Mouse (Mus musculus): ENCODE data around the gene Acoxl. TPM values are rescaled to one million over a fixed set of nuclear protein-coding genes. Genes with fewer than 3 reads are reported as not detected.

Gene Acoxl
- polyA plus RNA-seq, 1 experiment from 2014 or later, result 1.6 TPM

- H3K27me3 ChIP-seq (ENCODE audit: control insufficient read depth, insufficient read depth, low read length), result no peaks in the 10 kb centered on the region
- H3K4me2 ChIP-seq (replicated peaks; ENCODE audit: low read depth, low read length), result no peak overlapping the region
- no peak for ATAC-seq (ENCODE audit: low FRiP score, low TSS enrichment)
- no peak overlapping the region for H3K27ac ChIP-seq (ENCODE audit: low read depth, low read length)
- H3K9ac ChIP-seq (ENCODE audit: low read depth, low read length), result no peak overlapping the region
- H3K36me3 ChIP-seq (ENCODE audit: control insufficient read depth, insufficient read depth, low read length), result no peaks in the 10 kb centered on the region
- H3K4me3 ChIP-seq (ENCODE audit: low read length), result no peak overlapping the region
- WGBS, result 79% methylated on average over 2 of the region's 2 CpGs
- no peaks in the 10 kb centered on the region for H3K4me1 ChIP-seq (ENCODE audit: control insufficient read depth, insufficient read depth, low read length)
- no peaks in the 10 kb centered on the region for H3K9me3 ChIP-seq (ENCODE audit: control insufficient read depth, low read length)
These were observed 185.2 kb downstream of the Acoxl start for GRCm38 (mm10) chr2:128023855-128024254.

GRCm38 (mm10) chr2:128027696-128028095 lies 189.0 kb downstream of the Acoxl start:
- Histone ChIP-seq H3K9me3 (ENCODE audit: control insufficient read depth, low read length) (no peaks in the 10 kb centered on the region), H3K36me3 (ENCODE audit: control insufficient read depth, insufficient read depth, low read length) (no peaks in the 10 kb centered on the region), H3K27me3 (ENCODE audit: control insufficient read depth, insufficient read depth, low read length) (no peaks in the 10 kb centered on the region), H3K27ac (ENCODE audit: low read depth, low read length) (no peak overlapping the region), H3K9ac (ENCODE audit: low read depth, low read length) (no peak overlapping the region), H3K4me3 (ENCODE audit: low read length) (no peak overlapping the region), H3K4me1 (ENCODE audit: control insufficient read depth, insufficient read depth, low read length) (no peaks in the 10 kb centered on the region), H3K4me2 (replicated peaks; ENCODE audit: low read depth, low read length) (no peak overlapping the region)
- no peak for ATAC-seq (ENCODE audit: low FRiP score, low TSS enrichment)
- 68% methylated on average over 12 of the region's 12 CpGs for WGBS

GRCm38 (mm10) chr2:128029968-128030367 lies 191.3 kb downstream of the Acoxl start:
- H3K27me3 ChIP-seq (ENCODE audit: control insufficient read depth, insufficient read depth, low read length), result no peaks in the 10 kb centered on the region
- no peak overlapping the region for H3K9ac ChIP-seq (ENCODE audit: low read depth, low read length)
- ATAC-seq (ENCODE audit: low FRiP score, low TSS enrichment), result no peak
- no peak overlapping the region for H3K4me3 ChIP-seq (ENCODE audit: low read length)
- no peaks in the 10 kb centered on the region for H3K9me3 ChIP-seq (ENCODE audit: control insufficient read depth, low read length)
- WGBS, result 69% methylated on average over 2 of the region's 2 CpGs
- H3K27ac ChIP-seq (ENCODE audit: low read depth, low read length), result no peak overlapping the region
- H3K4me1 ChIP-seq (ENCODE audit: control insufficient read depth, insufficient read depth, low read length), result no peaks in the 10 kb centered on the region
- no peaks in the 10 kb centered on the region for H3K36me3 ChIP-seq (ENCODE audit: control insufficient read depth, insufficient read depth, low read length)
- no peak overlapping the region for H3K4me2 ChIP-seq (replicated peaks; ENCODE audit: low read depth, low read length)

- Histone ChIP-seq H3K4me3 (ENCODE audit: low read length) (no peak overlapping the region), H3K36me3 (ENCODE audit: control insufficient read depth, insufficient read depth, low read length) (no peaks in the 10 kb centered on the region), H3K9me3 (ENCODE audit: control insufficient read depth, low read length) (no peaks in the 10 kb centered on the region), H3K27me3 (ENCODE audit: control insufficient read depth, insufficient read depth, low read length) (no peaks in the 10 kb centered on the region), H3K4me2 (replicated peaks; ENCODE audit: low read depth, low read length) (no peak overlapping the region), H3K27ac (ENCODE audit: low read depth, low read length) (no peak overlapping the region), H3K9ac (ENCODE audit: low read depth, low read length) (no peak overlapping the region), H3K4me1 (ENCODE audit: control insufficient read depth, insufficient read depth, low read length) (no peaks in the 10 kb centered on the region)
- WGBS, result 7% methylated on average over 4 of the region's 4 CpGs
- no peak for ATAC-seq (ENCODE audit: low FRiP score, low TSS enrichment)
These were observed 193.4 kb downstream of the Acoxl start for GRCm38 (mm10) chr2:128032111-128032510.

- Histone ChIP-seq H3K27ac (ENCODE audit: low read depth, low read length) (no peak overlapping the region), H3K27me3 (ENCODE audit: control insufficient read depth, insufficient read depth, low read length) (no peaks in the 10 kb centered on the region), H3K4me3 (ENCODE audit: low read length) (no peak overlapping the region), H3K9me3 (ENCODE audit: control insufficient read depth, low read length) (no peaks in the 10 kb centered on the region), H3K36me3 (ENCODE audit: control insufficient read depth, insufficient read depth, low read length) (no peaks in the 10 kb centered on the region), H3K4me2 (replicated peaks; ENCODE audit: low read depth, low read length) (no peak overlapping the region), H3K9ac (ENCODE audit: low read depth, low read length) (no peak overlapping the region), H3K4me1 (ENCODE audit: control insufficient read depth, insufficient read depth, low read length) (no peaks in the 10 kb centered on the region)
- WGBS, result 59% methylated on average over 3 of the region's 3 CpGs
- ATAC-seq (ENCODE audit: low FRiP score, low TSS enrichment), result no peak
These were observed 194.8 kb downstream of the Acoxl start for GRCm38 (mm10) chr2:128033503-128033902.

- H3K4me1 ChIP-seq (ENCODE audit: control insufficient read depth, insufficient read depth, low read length), result no peaks in the 10 kb centered on the region
- ATAC-seq (ENCODE audit: low FRiP score, low TSS enrichment), result no peak
- no peaks in the 10 kb centered on the region for H3K27me3 ChIP-seq (ENCODE audit: control insufficient read depth, insufficient read depth, low read length)
- H3K4me3 ChIP-seq (ENCODE audit: low read length), result no peak overlapping the region
- H3K36me3 ChIP-seq (ENCODE audit: control insufficient read depth, insufficient read depth, low read length), result no peaks in the 10 kb centered on the region
- no peak overlapping the region for H3K27ac ChIP-seq (ENCODE audit: low read depth, low read length)
- no peak overlapping the region for H3K9ac ChIP-seq (ENCODE audit: low read depth, low read length)
- WGBS, result 93% methylated on average over 9 of the region's 9 CpGs
- no peak overlapping the region for H3K4me2 ChIP-seq (replicated peaks; ENCODE audit: low read depth, low read length)
- H3K9me3 ChIP-seq (ENCODE audit: control insufficient read depth, low read length), result no peaks in the 10 kb centered on the region
These were observed 195.5 kb downstream of the Acoxl start for GRCm38 (mm10) chr2:128034066-128034665.

DNA sequence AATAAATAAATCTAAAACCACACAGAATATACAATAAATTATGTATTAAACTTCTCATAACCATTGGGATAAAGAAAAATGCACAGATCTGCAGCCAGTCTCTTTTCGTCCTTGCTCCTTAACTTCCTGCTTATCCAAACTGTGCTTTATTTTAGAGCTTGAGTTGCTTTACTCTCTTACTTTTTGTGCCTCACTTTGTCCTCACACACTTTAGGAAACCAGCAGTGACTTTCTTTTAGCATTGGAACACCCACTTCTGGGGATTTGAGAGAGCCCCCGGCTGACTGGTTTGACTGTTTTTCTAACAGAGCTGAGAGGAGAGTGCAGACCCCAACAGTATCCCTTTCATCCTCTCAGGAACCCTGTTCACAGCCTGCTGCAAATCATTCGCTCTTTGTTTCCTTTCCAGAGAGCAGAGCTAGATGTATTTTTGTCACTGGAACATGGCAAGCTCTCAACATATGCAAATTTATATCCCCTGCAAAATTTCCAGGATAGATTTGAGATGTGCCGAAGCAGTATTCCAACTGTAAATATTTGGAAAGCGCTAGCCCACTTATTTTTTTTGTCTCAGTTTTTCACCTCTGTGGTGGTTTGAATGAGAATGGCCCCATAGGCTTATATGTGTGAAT lies 199.7 kb downstream of the Acoxl start:
- Histone ChIP-seq H3K27me3 (ENCODE audit: control insufficient read depth, insufficient read depth, low read length) (no peaks in the 10 kb centered on the region), H3K4me1 (ENCODE audit: control insufficient read depth, insufficient read depth, low read length) (no peaks in the 10 kb centered on the region), H3K9me3 (ENCODE audit: control insufficient read depth, low read length) (no peaks in the 10 kb centered on the region), H3K36me3 (ENCODE audit: control insufficient read depth, insufficient read depth, low read length) (no peaks in the 10 kb centered on the region), H3K9ac (ENCODE audit: low read depth, low read length) (no peak overlapping the region), H3K4me3 (ENCODE audit: low read length) (no peak overlapping the region), H3K27ac (ENCODE audit: low read depth, low read length) (no peak overlapping the region), H3K4me2 (replicated peaks; ENCODE audit: low read depth, low read length) (no peak overlapping the region)
- ATAC-seq (ENCODE audit: low FRiP score, low TSS enrichment), result no peak
- WGBS, result 58% methylated on average over 5 of the region's 5 CpGs

DNA sequence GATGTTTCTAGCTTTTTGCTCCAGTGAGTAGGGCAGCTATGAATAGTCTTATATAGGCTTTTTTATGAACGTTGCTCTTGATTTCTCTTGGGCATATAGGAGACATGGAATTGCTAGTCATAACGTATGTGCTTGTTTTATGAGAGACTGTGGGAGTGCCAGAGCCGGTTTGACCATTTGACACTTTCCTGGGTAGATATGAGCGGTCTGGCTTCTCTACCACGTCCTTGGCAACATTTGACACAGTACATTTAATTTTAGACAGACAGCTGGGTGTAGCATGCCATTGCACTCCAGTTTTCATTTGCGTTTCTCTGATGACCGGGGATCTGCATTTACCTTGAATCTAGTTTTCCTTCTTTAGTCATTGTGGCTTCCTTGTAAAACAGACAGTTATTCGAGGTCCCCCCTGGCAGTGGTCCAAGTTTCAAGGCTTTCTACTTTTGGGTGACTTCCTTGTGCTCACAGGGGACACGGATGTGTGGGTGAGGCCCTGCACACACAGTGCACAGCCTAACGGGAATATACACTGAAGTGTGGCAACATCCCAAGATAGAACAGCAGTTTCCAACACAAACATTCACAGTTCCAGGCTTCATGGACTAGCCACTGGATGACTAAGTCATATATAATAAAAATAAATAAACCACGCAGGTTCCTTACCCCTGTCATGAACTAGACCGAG lies 202.5 kb downstream of the Acoxl start:
- WGBS, result 35% methylated on average over 12 of the region's 12 CpGs
- Histone ChIP-seq H3K9ac (ENCODE audit: low read depth, low read length) (no peak overlapping the region), H3K9me3 (ENCODE audit: control insufficient read depth, low read length) (no peaks in the 10 kb centered on the region), H3K27me3 (ENCODE audit: control insufficient read depth, insufficient read depth, low read length) (no peaks in the 10 kb centered on the region), H3K36me3 (ENCODE audit: control insufficient read depth, insufficient read depth, low read length) (no peaks in the 10 kb centered on the region), H3K27ac (ENCODE audit: low read depth, low read length) (no peak overlapping the region), H3K4me2 (replicated peaks; ENCODE audit: low read depth, low read length) (no peak overlapping the region), H3K4me1 (ENCODE audit: control insufficient read depth, insufficient read depth, low read length) (no peaks in the 10 kb centered on the region), H3K4me3 (ENCODE audit: low read length) (no peak overlapping the region)
- no peak for ATAC-seq (ENCODE audit: low FRiP score, low TSS enrichment)

GRCm38 (mm10) chr2:128046454-128046853 lies 207.8 kb downstream of the Acoxl start:
- H3K4me3 ChIP-seq (ENCODE audit: low read length), result no peak overlapping the region
- no peak for ATAC-seq (ENCODE audit: low FRiP score, low TSS enrichment)

More at GRCm38 (mm10) chr2:128046454-128046853, 207.8 kb downstream of the Acoxl start:
- no peaks in the 10 kb centered on the region for H3K27me3 ChIP-seq (ENCODE audit: control insufficient read depth, insufficient read depth, low read length)
- H3K9ac ChIP-seq (ENCODE audit: low read depth, low read length), result no peak overlapping the region
- WGBS, result 70% methylated on average over 4 of the region's 4 CpGs
- H3K9me3 ChIP-seq (ENCODE audit: control insufficient read depth, low read length), result no peaks in the 10 kb centered on the region
- no peak overlapping the region for H3K27ac ChIP-seq (ENCODE audit: low read depth, low read length)
- H3K36me3 ChIP-seq (ENCODE audit: control insufficient read depth, insufficient read depth, low read length), result no peaks in the 10 kb centered on the region
- no peaks in the 10 kb centered on the region for H3K4me1 ChIP-seq (ENCODE audit: control insufficient read depth, insufficient read depth, low read length)
- no peak overlapping the region for H3K4me2 ChIP-seq (replicated peaks; ENCODE audit: low read depth, low read length)

Data from kidney, embryonic 14.5 days (tissue).